Mouse (Mus musculus): Measurements from ENCODE around the gene Haghl.

Gene Haghl

GRCm38 (mm10) chr17:25785281-25785745 lies at the start of gene Haghl:
Gene Haghl (minus strand): TSS chr17:25785673.
- peak; percentile 91 to 94 for DNase-seq (ENCODE audit: low spot score in 2 of 2)

GRCm38 (mm10) chr17:25834595-25835222 lies 49.2 kb upstream of the Haghl start:
- DNase-seq (ENCODE audit: low spot score in 2 of 2), result no peak

GRCm38 (mm10) chr17:25833961-25834594 lies 48.6 kb upstream of the Haghl start:
- no peak for DNase-seq (ENCODE audit: low spot score in 2 of 2)

- DNase-seq (ENCODE audit: low spot score in 2 of 2), result peak; percentile 71 to 76
Observed at GRCm38 (mm10) chr17:25833291-25833663, 47.8 kb upstream of the Haghl start, which contains the start of gene Stub1. Gene Stub1 (minus strand): TSS chr17:25833404.

- peak; percentile 99 for DNase-seq (ENCODE audit: low spot score in 2 of 2)
Observed at GRCm38 (mm10) chr17:25832436-25833290, 47.2 kb upstream of the Haghl start.

GRCm38 (mm10) chr17:25831451-25832281 lies 46.2 kb upstream of the Haghl start:
- DNase-seq (ENCODE audit: low spot score in 2 of 2), result no peak

- DNase-seq (ENCODE audit: low spot score in 2 of 2), result no peak
Observed at GRCm38 (mm10) chr17:25830806-25831431, 45.4 kb upstream of the Haghl start.

- DNase-seq (ENCODE audit: low spot score in 2 of 2), result no peak
Observed at GRCm38 (mm10) chr17:25830200-25830753, 44.8 kb upstream of the Haghl start.

- DNase-seq (ENCODE audit: low spot score in 2 of 2), result no peak
Observed at GRCm38 (mm10) chr17:25829558-25830017, 44.1 kb upstream of the Haghl start.

- DNase-seq (ENCODE audit: low spot score in 2 of 2), result peak; percentile 69 to 74
Observed at GRCm38 (mm10) chr17:25828712-25829557, 43.5 kb upstream of the Haghl start, which contains the start of gene Jmjd8. Gene Jmjd8 (plus strand): TSS chr17:25828867.

GRCm38 (mm10) chr17:25828223-25828594 lies 42.7 kb upstream of the Haghl start:
- DNase-seq (ENCODE audit: low spot score in 2 of 2), result no peak

GRCm38 (mm10) chr17:25827546-25828222 lies 42.2 kb upstream of the Haghl start:
- DNase-seq (ENCODE audit: low spot score in 2 of 2), result no peak

GRCm38 (mm10) chr17:25827011-25827410 lies 41.5 kb upstream of the Haghl start:
- DNase-seq (ENCODE audit: low spot score in 2 of 2), result no peak

- no peak for DNase-seq (ENCODE audit: low spot score in 2 of 2)
Observed at GRCm38 (mm10) chr17:25825984-25826570, 40.6 kb upstream of the Haghl start.

GRCm38 (mm10) chr17:25825311-25825710 lies 39.8 kb upstream of the Haghl start:
- DNase-seq (ENCODE audit: low spot score in 2 of 2), result no peak

- DNase-seq (ENCODE audit: low spot score in 2 of 2), result no peak
Observed at GRCm38 (mm10) chr17:25824362-25825142, 39.1 kb upstream of the Haghl start.

GRCm38 (mm10) chr17:25823452-25823851 lies 38.0 kb upstream of the Haghl start, which contains the start of gene Wdr24:
Gene Wdr24 (plus strand): TSS chr17:25823627.
- DNase-seq (ENCODE audit: low spot score in 2 of 2), result peak; percentile 75 to 84

Measured in spleen, postnatal 36 days (tissue).